Mouse (Mus musculus) cerebellum, adult 9-10 months (tissue): ENCODE data around the gene Rgs6.

ENCODE experiments used
- DNase-seq: peaks from one replicate; pipeline ENCODE4 v3.0.0; 2022

Rgs6 gene

GRCm38 (mm10) chr12:83100413-83100812, 512.3 kb downstream of the Rgs6 start:
- no peak for DNase-seq

- no peak for DNase-seq
Observed at GRCm38 (mm10) chr12:83100848-83101247, 512.8 kb downstream of the Rgs6 start.

GRCm38 (mm10) chr12:83105514-83106119, 517.5 kb downstream of the Rgs6 start:
- DNase-seq, result no peak

GRCm38 (mm10) chr12:83106120-83106517, 518.0 kb downstream of the Rgs6 start:
- DNase-seq, result no peak

GRCm38 (mm10) chr12:83109486-83109885, 521.4 kb downstream of the Rgs6 start:
- DNase-seq, result no peak

DNA sequence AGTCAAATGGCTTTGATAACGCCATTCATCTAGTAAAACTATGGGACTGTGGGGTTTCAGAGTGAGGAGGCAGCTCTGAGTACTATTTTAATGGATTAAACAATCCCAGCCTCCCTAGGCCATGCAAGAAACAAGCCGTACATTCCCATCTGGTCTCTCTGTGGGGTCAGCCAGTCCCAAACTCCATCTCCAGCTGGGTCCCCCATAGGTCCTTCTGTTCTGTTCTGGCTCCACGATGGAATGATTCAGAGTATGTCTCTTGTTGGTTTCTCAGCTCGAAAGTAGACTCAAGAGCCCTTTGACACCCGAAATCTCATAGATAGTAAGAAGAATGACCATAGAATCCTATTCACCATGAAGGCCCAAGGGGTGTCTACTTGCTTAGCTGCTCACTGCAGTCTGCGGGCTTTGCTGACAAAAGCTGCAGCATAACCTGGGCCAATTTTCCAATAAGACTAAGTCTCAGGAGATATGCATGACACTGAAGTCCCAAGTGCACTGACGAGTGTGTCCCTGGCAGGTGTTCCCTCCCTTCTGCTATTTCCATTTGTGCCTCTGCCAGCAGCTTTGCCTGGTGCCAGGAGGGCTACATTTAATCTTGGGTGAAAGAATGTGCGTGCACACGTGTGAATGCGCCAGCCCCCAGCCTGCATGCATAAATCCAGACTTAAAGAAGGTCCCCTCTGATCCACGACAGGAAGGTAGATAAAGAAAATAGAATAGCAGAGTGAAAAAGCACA, 522.0 kb downstream of the Rgs6 start:
- DNase-seq, result peak; percentile 95

DNA sequence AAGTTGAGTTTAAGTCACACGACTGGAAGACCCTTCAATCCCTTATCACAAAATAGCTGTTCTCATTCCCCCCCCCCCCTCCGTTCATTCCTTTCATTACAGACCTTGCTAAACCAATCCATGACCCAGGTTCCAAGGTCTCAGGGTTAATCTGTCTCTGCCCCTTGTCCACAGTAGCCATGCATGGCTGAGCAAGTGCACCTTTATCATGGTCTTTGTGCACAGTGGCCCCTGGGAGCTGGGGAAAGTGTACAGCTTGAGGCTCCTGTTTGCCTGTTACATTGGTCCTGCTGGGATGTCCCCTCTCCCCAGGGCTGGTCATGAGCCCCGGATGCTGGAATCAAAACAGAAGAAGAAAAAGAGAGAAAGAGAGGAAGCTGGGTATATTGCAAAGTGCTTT, 522.6 kb downstream of the Rgs6 start:
- DNase-seq, result no peak

DNA sequence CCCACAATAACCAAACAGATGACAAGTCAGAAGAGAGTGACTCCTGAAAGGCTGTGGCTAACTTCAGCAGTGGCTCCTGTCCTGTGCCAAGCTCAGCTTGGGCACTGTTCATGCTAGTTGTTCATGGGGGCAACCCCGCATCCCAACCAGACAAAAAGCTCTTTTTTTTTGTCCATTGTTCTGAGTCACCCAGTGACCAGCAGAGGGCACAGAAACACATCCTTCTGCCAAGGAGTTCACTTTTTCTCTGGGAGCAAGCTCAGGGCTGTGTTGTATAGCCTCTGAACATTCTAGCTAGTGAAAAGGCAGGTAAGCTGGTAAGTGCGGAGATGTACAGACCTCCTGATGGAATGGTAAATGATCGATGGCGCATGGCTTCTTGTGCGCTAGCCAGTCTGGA, 524.2 kb downstream of the Rgs6 start:
- peak; percentile 81 for DNase-seq

- no peak for DNase-seq
Observed at GRCm38 (mm10) chr12:83112901-83113628, 525.0 kb downstream of the Rgs6 start.

DNA sequence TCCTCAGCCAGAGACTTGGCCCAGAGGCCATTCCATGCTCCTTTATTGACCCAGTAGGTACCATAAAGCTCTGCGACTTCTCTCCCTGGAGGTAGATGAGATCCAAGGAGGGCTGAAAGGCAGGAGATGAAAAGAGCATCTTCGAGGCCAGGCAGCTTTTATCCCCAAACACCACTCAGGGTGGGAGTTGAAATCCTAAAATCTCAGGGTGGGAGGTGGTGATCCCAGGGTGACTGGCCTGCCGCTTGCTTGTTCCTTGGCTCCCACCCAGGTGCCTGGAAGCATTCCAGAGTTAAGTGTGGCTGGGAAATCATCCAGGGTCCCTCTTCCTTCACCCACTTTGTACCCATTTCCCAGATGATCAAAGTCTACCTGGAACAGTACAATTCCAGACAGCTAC, 525.9 kb downstream of the Rgs6 start:
- DNase-seq, result peak; percentile 70

DNA sequence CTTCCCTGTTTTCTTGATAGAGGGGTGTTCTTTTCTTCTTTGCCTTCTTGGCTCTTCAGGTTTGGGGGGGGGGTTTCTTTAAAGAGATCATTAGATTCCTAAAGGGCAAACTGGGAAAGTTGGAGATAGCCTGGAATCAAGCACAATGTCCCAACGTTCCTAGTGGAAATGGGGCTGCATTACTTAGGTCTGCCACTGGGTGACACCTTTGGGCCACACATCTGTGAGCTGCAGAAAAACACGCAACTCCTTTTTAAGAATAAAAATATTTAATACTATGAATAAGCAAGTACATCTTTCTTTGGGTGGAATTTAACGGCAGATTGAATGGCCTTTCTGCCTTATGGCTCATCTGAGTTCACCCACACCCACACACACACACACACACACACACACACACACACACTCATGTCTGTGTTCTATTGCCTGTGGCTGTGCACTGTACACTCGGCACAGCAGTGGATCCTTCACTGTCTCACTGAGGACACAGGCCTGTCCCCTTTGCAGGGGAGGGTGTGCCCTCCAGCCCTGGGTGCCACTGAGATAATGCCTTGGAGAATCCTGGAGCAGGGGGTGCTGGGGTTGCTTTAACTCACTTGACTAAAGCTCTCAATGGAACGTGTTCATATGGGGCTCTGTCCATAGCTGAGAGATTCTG, 526.4 kb downstream of the Rgs6 start:
- DNase-seq, result peak; percentile 91

DNA sequence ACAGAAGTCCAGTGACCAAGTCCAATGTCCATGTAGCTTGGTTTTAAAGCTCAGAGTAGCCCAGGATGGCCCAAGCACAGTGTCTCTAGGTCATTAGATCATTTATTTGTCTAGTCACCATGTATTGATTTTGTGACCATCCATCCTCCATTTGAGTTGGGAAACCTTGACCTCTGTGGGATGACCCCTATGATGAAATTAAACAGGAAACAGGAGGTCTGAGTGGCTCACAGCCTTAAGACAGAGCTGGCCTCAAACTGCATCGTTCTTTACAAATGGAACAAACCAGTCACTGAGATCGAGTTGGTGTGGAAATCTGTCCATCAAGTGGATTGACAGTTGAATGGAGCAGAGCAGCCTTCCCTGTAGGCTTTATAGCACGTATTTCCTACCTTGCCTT, 536.0 kb downstream of the Rgs6 start:
- no peak for DNase-seq

GRCm38 (mm10) chr12:83125284-83125683, 537.2 kb downstream of the Rgs6 start:
- no peak for DNase-seq

DNA sequence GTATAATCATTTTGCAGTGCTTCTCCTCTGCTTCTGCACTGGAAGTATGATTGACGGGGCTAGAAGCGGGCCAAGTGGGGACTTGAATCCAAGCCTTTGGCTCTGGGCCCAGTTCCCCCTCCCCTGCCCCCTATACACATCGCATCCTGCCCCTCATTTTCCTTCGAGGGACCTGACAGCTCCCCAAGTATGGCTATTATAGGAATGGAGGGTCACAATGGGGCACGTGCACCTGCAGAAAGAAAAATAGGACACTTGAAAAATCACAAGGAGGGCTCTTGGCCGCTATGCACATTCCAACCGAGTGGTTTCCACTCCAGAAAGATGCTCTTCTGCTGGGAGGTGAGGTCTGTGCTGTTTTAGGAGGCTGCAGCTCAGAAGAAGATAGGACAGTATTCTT, 538.8 kb downstream of the Rgs6 start:
- no peak for DNase-seq

GRCm38 (mm10) chr12:83127955-83128354, 539.9 kb downstream of the Rgs6 start:
- no peak for DNase-seq

GRCm38 (mm10) chr12:83128606-83129005, 540.5 kb downstream of the Rgs6 start:
- no peak for DNase-seq

DNA sequence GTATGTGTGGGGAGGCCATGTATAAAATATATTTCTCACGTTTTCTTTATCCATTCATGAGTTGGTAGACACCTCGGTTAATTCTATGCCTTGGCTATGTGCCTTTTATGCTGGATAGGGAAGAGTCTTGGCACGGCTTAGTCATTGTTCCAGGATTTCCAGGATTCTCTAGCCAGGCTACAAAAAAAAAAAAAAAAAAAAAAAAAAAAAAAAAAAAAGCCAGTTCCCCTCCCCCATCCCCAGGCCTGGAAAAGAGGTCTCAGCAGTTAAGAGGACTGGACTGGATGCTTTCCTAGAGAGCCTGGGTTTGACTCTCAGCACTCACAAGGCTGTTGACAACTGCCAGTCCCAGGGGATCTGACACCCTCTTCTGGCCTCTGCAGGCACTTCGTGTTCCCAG, 543.3 kb downstream of the Rgs6 start:
- DNase-seq, result no peak

- no peak for DNase-seq
Observed at GRCm38 (mm10) chr12:83133827-83134226, 545.7 kb downstream of the Rgs6 start.

DNA sequence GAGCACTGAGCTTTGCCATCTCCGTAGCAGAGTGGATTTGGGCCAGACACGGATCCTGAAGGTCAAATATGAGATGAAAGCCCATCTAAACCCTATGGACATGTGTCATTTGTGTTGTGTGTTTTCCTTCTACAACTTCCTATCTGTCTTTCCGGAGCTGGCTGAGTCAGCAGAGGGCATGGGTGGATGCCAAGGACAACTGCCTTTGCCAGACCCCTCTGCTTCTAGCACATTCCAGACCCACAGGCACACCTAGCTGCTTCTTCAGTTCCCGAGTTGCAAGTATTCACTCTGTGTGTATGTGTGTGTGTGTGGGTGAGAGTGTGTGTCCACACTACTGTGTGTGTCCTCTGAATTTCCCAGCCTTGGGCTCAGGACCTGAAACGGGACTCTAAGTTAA, 547.9 kb downstream of the Rgs6 start:
- DNase-seq, result no peak

GRCm38 (mm10) chr12:83136460-83136859, 548.4 kb downstream of the Rgs6 start:
- no peak for DNase-seq

DNA sequence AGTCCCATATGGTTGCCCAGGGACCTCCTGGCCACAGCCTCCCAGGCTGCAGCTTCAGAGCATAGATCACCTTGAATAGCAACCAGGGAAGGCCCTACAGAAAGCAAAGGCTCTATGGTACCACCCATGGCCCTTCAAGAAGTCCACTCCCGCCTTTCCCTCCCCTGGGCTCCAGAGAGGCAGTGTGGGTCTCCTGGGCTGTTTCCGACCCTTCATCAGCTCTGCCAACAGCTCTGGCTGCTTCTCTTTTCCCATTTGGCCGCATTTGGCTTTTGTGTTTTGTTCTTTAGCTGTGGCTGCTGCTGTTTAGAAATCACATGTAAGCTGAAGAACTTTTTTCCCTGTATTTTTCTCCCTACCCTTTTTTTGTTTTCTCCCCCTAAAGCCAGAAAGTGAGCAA, 548.9 kb downstream of the Rgs6 start:
- DNase-seq, result no peak

DNA sequence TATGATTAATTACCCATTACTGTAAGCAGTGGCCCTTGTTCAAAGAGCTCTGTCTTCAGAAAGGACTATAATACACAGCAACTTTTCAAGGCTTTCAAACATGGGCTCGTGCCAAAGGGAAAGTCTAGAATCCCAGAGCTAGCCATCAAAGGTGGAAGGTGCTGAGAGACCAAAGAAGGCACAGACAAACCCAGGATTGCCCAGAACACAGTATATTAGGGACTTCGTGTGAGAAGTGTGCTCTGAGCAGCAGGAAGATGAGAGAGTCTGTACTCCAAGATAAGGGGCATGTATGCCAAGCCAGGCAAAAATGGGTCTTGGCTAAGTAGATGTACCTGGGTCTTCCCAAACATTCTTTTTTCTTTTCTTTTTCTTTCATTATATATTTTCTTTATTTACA, 553.1 kb downstream of the Rgs6 start:
- DNase-seq, result no peak

DNA sequence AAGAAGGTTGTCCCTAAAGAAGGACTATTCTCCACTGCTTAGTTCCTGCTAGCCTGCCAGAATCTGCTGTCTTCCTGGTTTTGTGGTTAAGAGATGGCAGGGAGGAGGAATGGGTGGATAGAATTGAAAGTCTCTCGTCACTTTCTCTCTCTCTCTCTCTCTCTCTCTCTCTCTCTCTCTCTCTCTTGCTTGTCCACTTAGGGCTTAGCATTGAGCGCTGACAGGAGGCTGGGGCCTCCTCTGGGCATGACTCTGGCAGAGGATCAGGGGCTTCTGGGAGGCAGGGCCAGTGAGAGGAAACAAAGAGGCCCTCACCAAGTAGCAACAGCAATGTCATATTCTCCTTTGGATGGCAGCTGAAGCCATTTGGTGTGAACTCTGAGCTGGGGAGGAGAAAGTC, 554.4 kb downstream of the Rgs6 start:
- no peak for DNase-seq

DNA sequence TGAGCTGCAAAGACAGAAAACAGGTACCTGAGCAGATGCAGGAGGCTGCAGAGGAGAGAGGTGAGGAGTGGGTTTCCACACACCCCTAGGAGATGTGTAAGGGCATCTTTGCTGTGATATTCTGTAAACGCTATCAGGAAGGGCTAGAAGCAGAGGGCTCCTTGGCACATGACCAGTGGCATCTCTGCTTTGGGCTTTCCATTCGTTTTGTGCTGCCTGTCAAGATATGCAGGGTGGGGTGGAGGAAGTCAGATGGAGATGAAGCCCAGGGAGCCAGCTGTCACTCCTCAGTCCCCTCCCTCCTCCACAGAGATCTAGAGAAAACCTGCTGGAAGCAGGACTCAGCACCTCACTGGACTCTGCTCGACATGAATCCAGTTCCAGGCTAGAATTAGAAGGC, 555.0 kb downstream of the Rgs6 start:
- DNase-seq, result peak; percentile 87
